Mouse (Mus musculus) erythroblast, embryonic 14.5 days (primary cell): ENCODE measurements around the gene Ctnnd2.

Experiments used
- GATA1 ChIP-seq: IDR thresholded peaks from 2 replicates; pipeline ENCODE4 v1.6.1; 2012; ENCODE audit warnings: low read length, inconsistent platforms, mixed read lengths
- TAL1 ChIP-seq: IDR thresholded peaks from 3 replicates; pipeline ENCODE4 v1.6.1; 2012; ENCODE audit warnings: low read length, inconsistent platforms, mixed read lengths

DNA sequence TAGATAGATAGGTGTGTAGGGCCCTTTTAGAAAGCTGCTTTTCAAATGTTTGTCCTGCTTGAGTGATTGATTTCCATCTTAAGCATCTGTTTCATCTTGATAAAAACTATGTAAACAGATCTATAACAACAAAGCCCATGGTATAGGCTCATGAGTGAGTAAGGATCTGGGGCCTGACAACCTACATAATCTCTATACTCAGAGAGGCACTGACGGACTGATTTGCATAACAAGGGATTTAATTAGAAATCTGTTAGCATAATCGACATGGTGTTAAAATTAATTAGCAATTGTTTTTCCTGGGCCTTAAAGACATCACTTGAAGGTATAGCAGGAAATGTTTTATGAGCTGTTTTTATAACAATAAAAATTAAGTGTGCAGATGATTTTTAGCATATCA is 548.7 kb downstream of the Ctnnd2 start:
- TF ChIP-seq TAL1, result no peak
- no peak for TF ChIP-seq GATA1
